In genomic region chr1:20993690-20994089, GRCm38 (mm10) we compare ENCODE assay signal across 23 mouse cellular contexts. TPM values are rescaled to one million over a fixed set of nuclear protein-coding genes. Genes with fewer than 3 reads are reported as not detected.
DNase-seq lines count a peak whose midpoint lies in the region; ATAC-seq lines count a peak whose summit lies in the region.
"Had no signal": no experiment of that assay in that cellular context is flagged by ENCODE, and none has a peak within 500 bp of the region (broad histone marks: within the 10 kb centered on the region; RNA-seq: fewer than 3 reads in every experiment).

No protein-coding gene starts in this region.

- no peak overlapping the region for H3K4me3 ChIP-seq in heart, embryonic 10.5 days
- H3K4me3 ChIP-seq in heart, embryonic 12.5 days = no peak overlapping the region
- H3K4me3 ChIP-seq: forebrain, embryonic 10.5 days; forebrain, embryonic 13.5 days; gastrocnemius, adult 2 months; hindbrain, embryonic 12.5 days; hindbrain, embryonic 15.5 days had no signal

- no peaks in the 10 kb centered on the region for H3K9me3 ChIP-seq in heart, embryonic 10.5 days
- no peaks in the 10 kb centered on the region for H3K9me3 ChIP-seq in heart, embryonic 12.5 days (replicated peaks)
- H3K9me3 ChIP-seq: forebrain, embryonic 10.5 days; forebrain, embryonic 13.5 days; hindbrain, embryonic 12.5 days; hindbrain, embryonic 15.5 days had no signal

- H3K9ac ChIP-seq in heart, embryonic 12.5 days = no peak overlapping the region
- H3K9ac ChIP-seq: forebrain, embryonic 13.5 days; hindbrain, embryonic 12.5 days; hindbrain, embryonic 15.5 days had no signal

- no peak for ATAC-seq in heart, embryonic 12.5 days (ENCODE audit: insufficient number of reproducible peaks, low FRiP score)
- peak; percentile 54 for ATAC-seq in granulocyte monocyte progenitor cell, adult 5-6 weeks (replicated peaks; ENCODE audit: poor library complexity, severe bottlenecking)
- peak; percentile 16 for ATAC-seq in megakaryocyte-erythroid progenitor cell, adult 5-6 weeks (replicated peaks; ENCODE audit: low FRiP score, low TSS enrichment, poor library complexity, severe bottlenecking)
- ATAC-seq: CD4-positive, CD25-positive, alpha-beta regulatory T cell, adult 4 months; forebrain, embryonic 13.5 days; forebrain, embryonic 16.5 days had no signal

- no peak overlapping the region for H3K4me2 ChIP-seq in heart, embryonic 12.5 days
- H3K4me2 ChIP-seq: forebrain, embryonic 13.5 days; hindbrain, embryonic 12.5 days; hindbrain, embryonic 15.5 days had no signal

- no peaks in the 10 kb centered on the region for H3K27me3 ChIP-seq in heart, embryonic 10.5 days (ENCODE audit: insufficient read depth, poor library complexity, severe bottlenecking)
- H3K27me3 ChIP-seq in heart, embryonic 12.5 days (replicated peaks) = no peaks in the 10 kb centered on the region
- H3K27me3 ChIP-seq: forebrain, embryonic 13.5 days; hindbrain, embryonic 12.5 days; hindbrain, embryonic 15.5 days had no signal

- H3K27ac ChIP-seq in heart, embryonic 10.5 days = no peak overlapping the region
- H3K27ac ChIP-seq in heart, embryonic 12.5 days (ENCODE audit: poor library complexity, severe bottlenecking) = no peak overlapping the region
- H3K27ac ChIP-seq: forebrain, embryonic 10.5 days; forebrain, embryonic 13.5 days; gastrocnemius, adult 2 months; hindbrain, embryonic 12.5 days; hindbrain, embryonic 15.5 days had no signal

- H3K36me3 ChIP-seq in heart, embryonic 10.5 days = no peaks in the 10 kb centered on the region
- peaks cover 2% of the 10 kb centered on the region; the same call in 1 of the 2 replicates for H3K36me3 ChIP-seq in heart, embryonic 12.5 days
- H3K36me3 ChIP-seq: hindbrain, embryonic 12.5 days; hindbrain, embryonic 15.5 days had no signal

- peak; percentile 47 for DNase-seq in heart, embryonic 10.5 days (ENCODE audit: low spot score)
- DNase-seq in 3T3-L1 (ENCODE audit: low read depth, low spot score) = peak; percentile 17
- no peak for DNase-seq in cerebellum, adult 9-10 months
- no peak for DNase-seq in gastrocnemius, adult 18-20 months (ENCODE audit: low spot score)
- DNase-seq: adrenal gland, adult 2 months; adrenal gland, postnatal 14 days; cerebellum, adult 18-20 months; cerebellum, adult 9-11 months; cerebellum, postnatal 25 days; embryo, embryonic 11 days; gastrocnemius, adult 2 months; gastrocnemius, postnatal 14 days; heart, adult 18-20 months had no signal

- 78% methylated on average over 3 of the region's 3 CpGs for WGBS in heart, embryonic 10.5 days
- 69% methylated on average over 3 of the region's 3 CpGs for WGBS in heart, embryonic 12.5 days

- peaks cover 26% of the 10 kb centered on the region for H3K4me1 ChIP-seq in heart, embryonic 10.5 days
- peaks cover 30% of the 10 kb centered on the region for H3K4me1 ChIP-seq in heart, embryonic 12.5 days (replicated peaks)
- H3K4me1 ChIP-seq: hindbrain, embryonic 15.5 days had no signal

RNA-seq across cellular contexts. Expression of gene Efhc1, which starts 42.3 kb away (rescaled TPM):
- 0.75 and 1.1 TPM in 2 replicates for polyA plus RNA-seq in heart, embryonic 10.5 days (2016; fragmentation: Nextera tagmentation; extraction: Ambion mirVana)
- 0.99 and 1.1 TPM in 2 replicates for polyA plus RNA-seq in heart, embryonic 12.5 days (2016; fragmentation: Nextera tagmentation; extraction: Ambion mirVana)
- not detected in 2 replicates for total RNA-seq in granulocyte monocyte progenitor cell, adult 5-6 weeks (2014; fragmentation: Nextera tagmentation)
- total RNA-seq in granulocyte monocyte progenitor cell, adult 5-6 weeks (2017) = 0.15 and 0.26 TPM in 2 replicates
- total RNA-seq in megakaryocyte-erythroid progenitor cell, adult 5-6 weeks (2014; fragmentation: Nextera tagmentation) = not detected in 2 replicates
- not detected in 2 replicates for total RNA-seq in megakaryocyte-erythroid progenitor cell, adult 5-6 weeks (2017)
- total RNA-seq in gastrocnemius, adult 18-20 months (2021) = under 1 TPM; 0.14 to 0.33 TPM
- total RNA-seq: MEL had no signal

Comparison
In these comparisons a context has a peak if more than half of its experiments do, and no peak if none do; other contexts are left out.
1. DNase-seq: peak in heart, embryonic 10.5 days (single experiment) and 3T3-L1 (single experiment); none in cerebellum, adult 9-10 months (single experiment) and gastrocnemius, adult 18-20 months (single experiment).